ENCODE assay signal across 11 mouse cellular contexts in the genomic region with DNA sequence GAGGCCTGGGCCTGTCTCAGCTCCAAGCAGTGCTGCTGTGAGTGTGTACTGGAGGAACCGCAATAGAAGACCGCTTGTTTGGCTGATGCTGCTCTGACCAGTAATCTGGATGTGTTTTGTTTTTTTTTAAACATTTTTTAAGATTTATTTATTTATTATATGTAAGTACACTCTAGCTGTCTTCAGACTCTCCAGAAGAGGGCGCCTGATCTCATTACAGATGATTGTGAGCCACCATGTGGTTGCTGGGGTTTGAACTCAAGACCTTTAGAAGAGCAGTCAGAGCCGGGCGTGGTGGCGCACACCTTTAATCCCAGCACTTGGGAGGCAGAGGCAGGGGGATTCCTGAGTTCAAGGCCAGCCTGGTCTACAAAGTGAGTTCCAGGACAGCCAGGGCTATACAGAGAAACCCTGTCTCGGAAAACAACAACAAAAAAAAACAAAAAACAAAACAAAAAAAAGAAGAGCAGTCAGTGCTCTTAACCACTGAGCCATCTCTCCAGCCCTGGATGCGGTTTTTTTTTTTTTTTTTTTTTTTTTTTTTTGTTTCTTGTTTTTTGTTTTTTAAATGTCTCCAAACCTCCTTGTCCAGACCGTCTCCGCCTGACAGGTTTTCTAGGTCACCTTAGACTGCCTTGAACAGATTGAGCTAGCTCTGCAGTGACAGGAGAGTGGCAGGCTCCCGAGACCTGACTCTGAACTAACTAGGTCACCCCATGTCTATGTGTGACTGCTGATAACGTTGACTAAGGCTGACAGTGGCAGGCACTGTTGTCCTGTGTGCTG. TPM values are rescaled to one million over a fixed set of nuclear protein-coding genes. Genes with fewer than 3 reads are reported as not detected.
DNase-seq lines count a peak whose midpoint lies in the region; ATAC-seq and TF ChIP-seq lines count a peak whose summit lies in the region.
"Had no signal": no experiment of that assay in that cellular context is flagged by ENCODE, and none has a peak within 500 bp of the region (broad histone marks: within the 10 kb centered on the region; RNA-seq: fewer than 3 reads in every experiment).

No protein-coding gene starts in this region.

- TF ChIP-seq CTCF in intestine, postnatal 0 days (IDR thresholded peaks at IDR 0.05; ENCODE audit: low read depth), result peak; percentile 59
- TF ChIP-seq CTCF in thymus, adult 2 months (IDR thresholded peaks at IDR 0.05; ENCODE audit: borderline replicate concordance, control insufficient read depth, extremely low read depth, insufficient read depth, low read length, poor library complexity), result no peak

- no peak for DNase-seq in thymus, adult 2 months
- DNase-seq in thymus, postnatal 36 days, result no peak
- DNase-seq in embryonic facial prominence, embryonic 10.5 days (ENCODE audit: low spot score), result peak; percentile 18
- peak; percentile 51 for DNase-seq in thymus, postnatal 25 days
- no peak for DNase-seq in heart, adult 11 months
- no peak for DNase-seq in gastrocnemius, adult 18-20 months (ENCODE audit: low spot score)

- H3K9me3 ChIP-seq in intestine, postnatal 0 days (ENCODE audit: control insufficient read depth), result no peaks in the 10 kb centered on the region
- H3K9me3 ChIP-seq in intestine, embryonic 16.5 days (ENCODE audit: control insufficient read depth, low read length), result no peaks in the 10 kb centered on the region
- no peaks in the 10 kb centered on the region for H3K9me3 ChIP-seq in embryonic facial prominence, embryonic 10.5 days
- H3K9me3 ChIP-seq: midbrain, embryonic 12.5 days had no signal

- H3K4me2 ChIP-seq in intestine, postnatal 0 days (replicated peaks; ENCODE audit: low read depth), result no peak overlapping the region
- H3K4me2 ChIP-seq in intestine, embryonic 16.5 days (ENCODE audit: low read depth, low read length), result no peak overlapping the region
- H3K4me2 ChIP-seq: midbrain, embryonic 12.5 days had no signal

- H3K4me1 ChIP-seq in intestine, postnatal 0 days (replicated peaks; ENCODE audit: control insufficient read depth, insufficient read depth, low read length), result no peaks in the 10 kb centered on the region
- H3K4me1 ChIP-seq in intestine, embryonic 16.5 days (ENCODE audit: control insufficient read depth, insufficient read depth, low read length), result no peaks in the 10 kb centered on the region
- peaks cover 28% of the 10 kb centered on the region for H3K4me1 ChIP-seq in thymus, adult 2 months (replicated peaks; ENCODE audit: control insufficient read depth, insufficient read depth, low read length)
- H3K4me1 ChIP-seq in embryonic facial prominence, embryonic 10.5 days, result no peaks in the 10 kb centered on the region
- H3K4me1 ChIP-seq: midbrain, embryonic 12.5 days had no signal

- no peak overlapping the region for H3K9ac ChIP-seq in intestine, postnatal 0 days (ENCODE audit: low read depth, low read length)
- no peak overlapping the region for H3K9ac ChIP-seq in intestine, embryonic 16.5 days (ENCODE audit: low read depth, low read length)
- H3K9ac ChIP-seq: midbrain, embryonic 12.5 days had no signal

- H3K4me3 ChIP-seq in intestine, postnatal 0 days (ENCODE audit: low read depth, low read length), result no peak overlapping the region
- H3K4me3 ChIP-seq in intestine, embryonic 16.5 days (ENCODE audit: low read length), result no peak overlapping the region
- no peak overlapping the region for H3K4me3 ChIP-seq in thymus, adult 2 months (ENCODE audit: control insufficient read depth, insufficient read depth, low read length)
- no peak overlapping the region for H3K4me3 ChIP-seq in embryonic facial prominence, embryonic 10.5 days
- H3K4me3 ChIP-seq: midbrain, embryonic 12.5 days had no signal

- WGBS in intestine, postnatal 0 days, result 84% methylated on average over 12 of the region's 12 CpGs
- WGBS in intestine, embryonic 16.5 days, result 81% methylated on average over 12 of the region's 12 CpGs
- WGBS in thymus, adult 2 months, result 73% methylated on average over 12 of the region's 12 CpGs
- 83% methylated on average over 12 of the region's 12 CpGs for WGBS in embryonic facial prominence, embryonic 10.5 days

- H3K27ac ChIP-seq in intestine, postnatal 0 days (ENCODE audit: low read depth, low read length), result no peak overlapping the region
- no peak overlapping the region for H3K27ac ChIP-seq in intestine, embryonic 16.5 days (ENCODE audit: low read length)
- peak overlapping the region; percentile 28; the same call in 1 of the 2 replicates for H3K27ac ChIP-seq in thymus, adult 2 months (ENCODE audit: control insufficient read depth, insufficient read depth, low read length)
- no peak overlapping the region for H3K27ac ChIP-seq in embryonic facial prominence, embryonic 10.5 days (replicated peaks)
- H3K27ac ChIP-seq: midbrain, embryonic 12.5 days had no signal

- peaks cover 38% of the 10 kb centered on the region for H3K36me3 ChIP-seq in intestine, postnatal 0 days (ENCODE audit: control insufficient read depth, insufficient read depth)
- H3K36me3 ChIP-seq in intestine, embryonic 16.5 days (ENCODE audit: control insufficient read depth, insufficient read depth, low read length), result peaks cover 9% of the 10 kb centered on the region
- H3K36me3 ChIP-seq in thymus, adult 2 months (ENCODE audit: control insufficient read depth, insufficient read depth, low read length), result peaks cover 91% of the 10 kb centered on the region
- H3K36me3 ChIP-seq in embryonic facial prominence, embryonic 10.5 days (replicated peaks), result peaks cover 97% of the 10 kb centered on the region

- ATAC-seq in intestine, postnatal 0 days, result no peak
- no peak for ATAC-seq in intestine, embryonic 16.5 days

- H3K27me3 ChIP-seq in intestine, postnatal 0 days (replicated peaks; ENCODE audit: control insufficient read depth, insufficient read depth, low read length), result no peaks in the 10 kb centered on the region
- H3K27me3 ChIP-seq in intestine, embryonic 16.5 days (replicated peaks; ENCODE audit: control insufficient read depth, insufficient read depth, low read length), result no peaks in the 10 kb centered on the region
- H3K27me3 ChIP-seq in thymus, adult 2 months (ENCODE audit: control insufficient read depth, insufficient read depth, low read length), result no peaks in the 10 kb centered on the region
- no peaks in the 10 kb centered on the region for H3K27me3 ChIP-seq in embryonic facial prominence, embryonic 10.5 days (replicated peaks; ENCODE audit: low read depth, poor library complexity, severe bottlenecking)
- H3K27me3 ChIP-seq: midbrain, embryonic 12.5 days had no signal

- TF ChIP-seq POLR2A in thymus, adult 2 months (IDR thresholded peaks at IDR 0.05; ENCODE audit: control insufficient read depth, extremely low read depth, insufficient read depth, low read length, poor library complexity), result no peak

RNA-seq across cellular contexts. Expression of a gene that starts 2.4 kb away (rescaled TPM):
- polyA plus RNA-seq in intestine, postnatal 0 days (2015; fragmentation: Nextera tagmentation; extraction: Ambion mirVana), result 10.0 and 12.1 TPM in 2 replicates
- 17.1 and 19.6 TPM in 2 replicates for polyA plus RNA-seq in intestine, embryonic 16.5 days (2015; fragmentation: Nextera tagmentation; extraction: Ambion mirVana)
- polyA plus RNA-seq in thymus, adult 2 months (2012; rRNA removed), result 199 and 252 TPM in 2 replicates
- polyA plus RNA-seq in embryonic facial prominence, embryonic 10.5 days (2016; fragmentation: Nextera tagmentation; extraction: Ambion mirVana), result 35.7 and 38.8 TPM in 2 replicates
- total RNA-seq in gastrocnemius, adult 18-20 months (2021), result 10 to 100 TPM; 16.7 to 17.6 TPM

RNA-seq across cellular contexts. Expression of a gene that starts 11.3 kb away (rescaled TPM):
- polyA plus RNA-seq in intestine, postnatal 0 days (2015; fragmentation: Nextera tagmentation; extraction: Ambion mirVana), result 86.1 and 99.0 TPM in 2 replicates
- 215 and 246 TPM in 2 replicates for polyA plus RNA-seq in intestine, embryonic 16.5 days (2015; fragmentation: Nextera tagmentation; extraction: Ambion mirVana)
- 122 and 134 TPM in 2 replicates for polyA plus RNA-seq in thymus, adult 2 months (2012; rRNA removed)
- polyA plus RNA-seq in embryonic facial prominence, embryonic 10.5 days (2016; fragmentation: Nextera tagmentation; extraction: Ambion mirVana), result 389 and 393 TPM in 2 replicates
- 10 to 100 TPM; 48.7 to 51.4 TPM for total RNA-seq in gastrocnemius, adult 18-20 months (2021)

RNA-seq across cellular contexts. Expression of a gene that starts 22.9 kb away (rescaled TPM):
- not detected in 2 replicates for polyA plus RNA-seq in intestine, postnatal 0 days (2015; fragmentation: Nextera tagmentation; extraction: Ambion mirVana)
- not detected in 2 replicates for polyA plus RNA-seq in intestine, embryonic 16.5 days (2015; fragmentation: Nextera tagmentation; extraction: Ambion mirVana)
- polyA plus RNA-seq in thymus, adult 2 months (2012; rRNA removed), result 0.04 TPM in 1 of 2 replicates, not detected in the other
- polyA plus RNA-seq in embryonic facial prominence, embryonic 10.5 days (2016; fragmentation: Nextera tagmentation; extraction: Ambion mirVana), result not detected in 2 replicates
- not detected for total RNA-seq in gastrocnemius, adult 18-20 months (2021)
- total RNA-seq: layer of hippocampus, adult 18-20 months had no signal
- polyA plus RNA-seq: midbrain, embryonic 12.5 days; spleen, adult 2 months had no signal

RNA-seq across cellular contexts. Expression of a gene that starts 33.7 kb away (rescaled TPM):
- polyA plus RNA-seq in intestine, postnatal 0 days (2015; fragmentation: Nextera tagmentation; extraction: Ambion mirVana), result not detected in 2 replicates
- polyA plus RNA-seq in intestine, embryonic 16.5 days (2015; fragmentation: Nextera tagmentation; extraction: Ambion mirVana), result not detected in 2 replicates
- 0.08 and 0.11 TPM in 2 replicates for polyA plus RNA-seq in thymus, adult 2 months (2012; rRNA removed)
- polyA plus RNA-seq in embryonic facial prominence, embryonic 10.5 days (2016; fragmentation: Nextera tagmentation; extraction: Ambion mirVana), result 0.14 TPM in 1 of 2 replicates, not detected in the other
- total RNA-seq in gastrocnemius, adult 18-20 months (2021), result under 1 TPM in 1 of 2 experiments, not detected in 1; 0.09 TPM
- polyA plus RNA-seq: spleen, adult 2 months had no signal

RNA-seq across cellular contexts. Expression of a gene that starts 48.5 kb away (rescaled TPM):
- polyA plus RNA-seq in intestine, postnatal 0 days (2015; fragmentation: Nextera tagmentation; extraction: Ambion mirVana), result 22.6 and 23.2 TPM in 2 replicates
- polyA plus RNA-seq in intestine, embryonic 16.5 days (2015; fragmentation: Nextera tagmentation; extraction: Ambion mirVana), result 72.1 and 78.4 TPM in 2 replicates
- 183 and 225 TPM in 2 replicates for polyA plus RNA-seq in thymus, adult 2 months (2012; rRNA removed)
- 100 and 104 TPM in 2 replicates for polyA plus RNA-seq in embryonic facial prominence, embryonic 10.5 days (2016; fragmentation: Nextera tagmentation; extraction: Ambion mirVana)
- total RNA-seq in gastrocnemius, adult 18-20 months (2021), result 10 to 100 TPM; 22.9 to 25.3 TPM

Comparison
In these comparisons a context has a peak if more than half of its experiments do, and no peak if none do; other contexts are left out.
1. DNase-seq: peak in embryonic facial prominence, embryonic 10.5 days (single experiment) and thymus, postnatal 25 days (single experiment); none in thymus, adult 2 months (single experiment), thymus, postnatal 36 days (0 of 2), heart, adult 11 months (single experiment) and gastrocnemius, adult 18-20 months (single experiment).